In genomic region chr2:134088374-134088773, GRCm38 (mm10) we compare ENCODE assay signal across 20 mouse cellular contexts.
A peak's percentile ranks its signal among the peaks of the same experiment; 100 is the strongest.
DNase-seq lines count a peak whose midpoint lies in the region; ATAC-seq and TF ChIP-seq lines count a peak whose summit lies in the region.
"Had no signal": no experiment of that assay in that cellular context is flagged by ENCODE, and none has a peak within 500 bp of the region (broad histone marks: within the 10 kb centered on the region; RNA-seq: fewer than 3 reads in every experiment).

No protein-coding gene starts in this region.

- no peak for ATAC-seq in hindbrain, postnatal 0 days
- ATAC-seq in midbrain, embryonic 11.5 days (ENCODE audit: low FRiP score): 0 out of 2 replicates have a peak, but pooled peaks have one; percentile 30
- no peak for ATAC-seq in midbrain, embryonic 13.5 days
- ATAC-seq in megakaryocyte-erythroid progenitor cell, adult 5-6 weeks (replicated peaks; ENCODE audit: low FRiP score, low TSS enrichment, poor library complexity, severe bottlenecking): peak; percentile 90
- ATAC-seq: CD4-positive, CD25-positive, alpha-beta regulatory T cell, adult 4 months; forebrain, embryonic 16.5 days had no signal

- H3K36me3 ChIP-seq in hindbrain, postnatal 0 days (ENCODE audit: insufficient read depth, low read length): no peaks in the 10 kb centered on the region
- no peaks in the 10 kb centered on the region for H3K36me3 ChIP-seq in hindbrain, embryonic 10.5 days
- H3K36me3 ChIP-seq in midbrain, embryonic 11.5 days (ENCODE audit: control insufficient read depth, insufficient read depth, low read length): no peaks in the 10 kb centered on the region
- no peaks in the 10 kb centered on the region for H3K36me3 ChIP-seq in midbrain, embryonic 13.5 days
- H3K36me3 ChIP-seq: heart, embryonic 12.5 days; kidney, embryonic 15.5 days; midbrain, embryonic 12.5 days; neural tube, embryonic 12.5 days had no signal

- intact Hi-C loops in heart, postnatal 10 days (cut with DNase I): loop anchor here (2.0 kb wide), 1 partner anchor 296 kb away; no protein-coding TSS in a partner anchor

- peak; percentile 15; the same call in 1 of the 2 replicates for TF ChIP-seq CTCF in hindbrain, postnatal 0 days (IDR thresholded peaks at IDR 0.05; ENCODE audit: low read depth)

- no peaks in the 10 kb centered on the region for H3K9me3 ChIP-seq in hindbrain, postnatal 0 days (ENCODE audit: low read length)
- no peaks in the 10 kb centered on the region for H3K9me3 ChIP-seq in hindbrain, embryonic 10.5 days
- H3K9me3 ChIP-seq in midbrain, embryonic 11.5 days (ENCODE audit: control insufficient read depth, low read length): no peaks in the 10 kb centered on the region
- peaks cover 3% of the 10 kb centered on the region for H3K9me3 ChIP-seq in midbrain, embryonic 13.5 days
- H3K9me3 ChIP-seq: heart, embryonic 12.5 days; kidney, embryonic 15.5 days; midbrain, embryonic 12.5 days; neural tube, embryonic 12.5 days had no signal

- H3K27ac ChIP-seq in hindbrain, postnatal 0 days: no peak overlapping the region
- H3K27ac ChIP-seq in hindbrain, embryonic 10.5 days: no peak overlapping the region
- H3K27ac ChIP-seq in midbrain, embryonic 11.5 days (ENCODE audit: low read depth, low read length): no peak overlapping the region
- H3K27ac ChIP-seq in midbrain, embryonic 13.5 days: no peak overlapping the region
- H3K27ac ChIP-seq: hindbrain, embryonic 14.5 days; kidney, embryonic 15.5 days; midbrain, embryonic 12.5 days; neural tube, embryonic 12.5 days had no signal

- no peaks in the 10 kb centered on the region for H3K27me3 ChIP-seq in hindbrain, postnatal 0 days (ENCODE audit: insufficient read depth, low read length)
- no peaks in the 10 kb centered on the region for H3K27me3 ChIP-seq in hindbrain, embryonic 10.5 days (ENCODE audit: insufficient read depth, poor library complexity, severe bottlenecking)
- H3K27me3 ChIP-seq in midbrain, embryonic 11.5 days (ENCODE audit: control insufficient read depth, insufficient read depth, low read length): no peaks in the 10 kb centered on the region
- no peaks in the 10 kb centered on the region for H3K27me3 ChIP-seq in midbrain, embryonic 13.5 days
- H3K27me3 ChIP-seq: heart, embryonic 12.5 days; kidney, embryonic 15.5 days; midbrain, embryonic 12.5 days; neural tube, embryonic 12.5 days had no signal

- no peak overlapping the region for H3K9ac ChIP-seq in hindbrain, postnatal 0 days (replicated peaks; ENCODE audit: low read length)
- H3K9ac ChIP-seq in midbrain, embryonic 11.5 days (ENCODE audit: low read length): no peak overlapping the region
- H3K9ac ChIP-seq in midbrain, embryonic 13.5 days (replicated peaks): no peak overlapping the region
- H3K9ac ChIP-seq: heart, embryonic 12.5 days; hindbrain, embryonic 14.5 days; kidney, embryonic 15.5 days; midbrain, embryonic 12.5 days; neural tube, embryonic 12.5 days had no signal

- no peak for DNase-seq in hindbrain, postnatal 0 days (ENCODE audit: low spot score)
- no peak for DNase-seq in hindbrain, embryonic 10.5 days (ENCODE audit: low spot score)
- no peak for DNase-seq in midbrain, embryonic 11.5 days (ENCODE audit: low spot score, missing footprints)
- peak; percentile 10 for DNase-seq in adipocyte (ENCODE audit: low spot score)
- DNase-seq in thymus, postnatal 10 days (ENCODE audit: low spot score in 2 of 2): no peak
- no peak for DNase-seq in heart, postnatal 10 days
- DNase-seq: cerebellum, adult 11-12 months; gastrocnemius, postnatal 10 days; left cerebral cortex, postnatal 4 days; right cerebral cortex, postnatal 4 days; thymus, adult 2 months had no signal

- no peaks in the 10 kb centered on the region for H3K4me1 ChIP-seq in hindbrain, postnatal 0 days (ENCODE audit: insufficient read depth, low read length)
- H3K4me1 ChIP-seq in hindbrain, embryonic 10.5 days (replicated peaks): no peaks in the 10 kb centered on the region
- no peaks in the 10 kb centered on the region for H3K4me1 ChIP-seq in midbrain, embryonic 11.5 days (ENCODE audit: control insufficient read depth, insufficient read depth, low read length)
- no peaks in the 10 kb centered on the region for H3K4me1 ChIP-seq in midbrain, embryonic 13.5 days (replicated peaks)
- H3K4me1 ChIP-seq: heart, embryonic 12.5 days; kidney, embryonic 15.5 days; midbrain, embryonic 12.5 days; neural tube, embryonic 12.5 days had no signal

- 80% methylated on average over 2 of the region's 2 CpGs for WGBS in hindbrain, postnatal 0 days
- 85% methylated on average over 2 of the region's 2 CpGs for WGBS in hindbrain, embryonic 10.5 days
- WGBS in midbrain, embryonic 11.5 days: 77% methylated on average over 2 of the region's 2 CpGs
- WGBS in midbrain, embryonic 13.5 days: 92% methylated on average over 2 of the region's 2 CpGs

- H3K4me2 ChIP-seq in hindbrain, postnatal 0 days (ENCODE audit: low read depth, low read length): no peak overlapping the region
- no peak overlapping the region for H3K4me2 ChIP-seq in midbrain, embryonic 11.5 days
- no peak overlapping the region for H3K4me2 ChIP-seq in midbrain, embryonic 13.5 days (replicated peaks)
- H3K4me2 ChIP-seq: heart, embryonic 12.5 days; hindbrain, embryonic 14.5 days; kidney, embryonic 15.5 days; midbrain, embryonic 12.5 days; neural tube, embryonic 12.5 days had no signal

- no peak overlapping the region for H3K4me3 ChIP-seq in hindbrain, postnatal 0 days (ENCODE audit: low read length)
- H3K4me3 ChIP-seq in hindbrain, embryonic 10.5 days: no peak overlapping the region
- H3K4me3 ChIP-seq in midbrain, embryonic 11.5 days (ENCODE audit: low read depth, low read length): no peak overlapping the region
- no peak overlapping the region for H3K4me3 ChIP-seq in midbrain, embryonic 13.5 days (replicated peaks)
- H3K4me3 ChIP-seq: heart, embryonic 12.5 days; kidney, embryonic 15.5 days; midbrain, embryonic 12.5 days; neural tube, embryonic 12.5 days had no signal

Comparison
In these comparisons a context has a peak if more than half of its experiments do, and no peak if none do; other contexts are left out.
1. ATAC-seq: peak in midbrain, embryonic 11.5 days (single experiment) and megakaryocyte-erythroid progenitor cell, adult 5-6 weeks (single experiment); none in hindbrain, postnatal 0 days (single experiment) and midbrain, embryonic 13.5 days (single experiment).